Mouse (Mus musculus) cerebellum, adult 2 months (tissue): Measurements from ENCODE around the gene Calhm6. TPM values are rescaled to one million over a fixed set of nuclear protein-coding genes. Genes with fewer than 3 reads are reported as not detected.
A peak's percentile ranks its signal among the peaks of the same experiment; 100 is the strongest.

ENCODE experiments used
- DNase-seq, 2 experiments: peaks; one replicate each; pipeline ENCODE4 v3.0.0; 2021
- H3K27ac ChIP-seq: fragments of 200-500 bp; 2 replicates; pipeline ENCODE4 v1.5.1; 2012; ENCODE audit warnings: low read length, control low read depth, inconsistent platforms; ENCODE audit not compliant: insufficient read depth
- H3K27me3 ChIP-seq: fragments of 200-500 bp; 2 replicates; pipeline ENCODE4 v1.6.1; 2012; ENCODE audit warnings: inconsistent platforms, mild to moderate bottlenecking, low read length, moderate library complexity; ENCODE audit not compliant: control insufficient read depth, insufficient read depth
- H3K4me1 ChIP-seq: fragments of 200-500 bp; 2 replicates; pipeline ENCODE4 v1.6.1; 2011; ENCODE audit warnings: low read length; ENCODE audit not compliant: control insufficient read depth, insufficient read depth
- H3K4me3 ChIP-seq: fragments of 200-500 bp; replicated peaks from 2 replicates; pipeline ENCODE3; 2011; ENCODE audit warnings: mild to moderate bottlenecking, low read depth, low read length, control low read depth; ENCODE audit not compliant: insufficient read depth
- CTCF ChIP-seq: fragments of 200-500 bp; IDR thresholded peaks from 2 replicates; pipeline ENCODE4 v1.5.1; 2011; ENCODE audit warnings: low read depth, mild to moderate bottlenecking, control low read depth, low read length, moderate library complexity, borderline replicate concordance; ENCODE audit not compliant: insufficient read depth
- POLR2A ChIP-seq: fragments of 200-500 bp; IDR thresholded peaks from 2 replicates; pipeline ENCODE4 v1.6.1; 2011; ENCODE audit warnings: low read length, control low read depth, borderline replicate concordance; ENCODE audit not compliant: insufficient read depth
- WGBS: fragments of 180-500 bp; shearing (Covaris S2); methylation state at CpG from one replicate; pipeline ENCODE4 v1.1.7; 2018; 5-methylcytosine and 5-hydroxymethylcytosine counted together
- polyA plus RNA-seq: library from polyadenylated mRNA; depleted of rRNA; stranded (reverse); fragments of >200 nt; gene quantifications from 2 replicates; pipeline ENCODE4 v1.2.3, GENCODE M21; 2012; rRNA removed

Gene Calhm6
- 0.22 and 0.34 TPM in 2 replicates for polyA plus RNA-seq

DNA sequence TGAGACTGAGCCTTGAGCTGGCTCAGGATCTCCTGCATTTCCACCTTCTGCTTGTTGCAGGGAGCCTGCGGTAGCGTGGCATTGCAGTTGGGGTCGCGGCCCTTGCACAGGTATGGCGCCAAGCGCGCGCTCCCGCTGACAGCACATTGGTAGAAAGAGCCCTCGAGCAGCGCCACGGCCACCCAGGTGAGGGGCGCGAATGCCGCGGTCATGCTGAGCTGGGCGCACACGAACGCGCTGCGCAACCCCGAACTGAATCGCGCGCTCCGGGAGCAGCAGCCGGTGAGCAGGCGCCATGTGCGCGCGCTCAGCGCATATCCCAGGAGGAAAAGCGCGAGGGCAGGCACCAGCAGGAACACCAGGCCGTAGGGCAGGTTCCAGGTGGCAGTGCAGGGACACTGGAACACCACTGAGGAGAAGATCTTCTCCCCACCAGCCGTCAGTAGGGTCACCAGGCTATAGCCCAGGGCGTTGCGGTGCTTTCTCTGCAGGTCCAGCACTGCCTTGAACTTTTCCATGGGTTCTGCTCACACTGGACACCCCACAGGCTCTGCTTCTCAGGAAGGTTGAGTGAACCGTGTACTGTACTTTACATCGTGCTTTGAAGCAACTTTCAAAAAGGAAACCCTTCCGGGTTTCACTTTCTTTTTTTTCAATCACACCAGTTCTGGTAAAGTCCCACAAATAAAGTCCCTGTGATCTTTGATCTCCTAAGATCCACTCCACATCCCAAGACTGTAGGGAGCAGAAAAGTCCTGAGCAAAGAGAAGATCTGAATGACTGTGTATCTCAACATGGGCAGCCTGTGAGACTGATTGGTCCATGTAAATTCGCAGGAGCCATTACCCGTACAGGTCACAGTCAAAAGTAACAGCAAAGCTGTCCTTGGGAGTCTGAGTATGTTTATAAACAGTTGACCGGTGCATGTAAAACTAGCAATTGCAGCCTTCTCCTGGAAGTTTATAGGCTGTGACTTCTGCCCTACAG lies at the start of gene Calhm6:
Gene Calhm6 (minus strand): TSS at position 593 of the 987 bp plus-strand sequence.
- TF ChIP-seq CTCF (no peak), POLR2A (no peak)
- peak in 1 of 2 experiments; percentile 8 for DNase-seq
- Histone ChIP-seq H3K27ac (no peak within 1 kb of the TSS), H3K4me3 (peak within 1 kb of the TSS; percentile 5), H3K27me3 (no peaks in the 10 kb centered on the region), H3K4me1 (no peaks in the 10 kb centered on the region)
- WGBS: 13% methylated on average over 44 of the region's 44 CpGs

- DNase-seq: no peak
- H3K27me3 ChIP-seq: no peaks in the 10 kb centered on the region
- no peaks in the 10 kb centered on the region for H3K4me1 ChIP-seq
- TF ChIP-seq CTCF (no peak), POLR2A (no peak)
- H3K27ac ChIP-seq: no peak overlapping the region
- H3K4me3 ChIP-seq: no peak overlapping the region
- 74% methylated on average over 8 of the region's 8 CpGs for WGBS
Measured at GRCm38 (mm10) chr10:34175870-34176606, 48.3 kb upstream of the Calhm6 start.

GRCm38 (mm10) chr10:34172663-34173282 lies 45.0 kb upstream of the Calhm6 start:
- H3K27ac ChIP-seq: no peak overlapping the region
- H3K4me1 ChIP-seq: no peaks in the 10 kb centered on the region
- DNase-seq: no peak
- TF ChIP-seq POLR2A (no peak), CTCF (no peak)
- H3K27me3 ChIP-seq: no peaks in the 10 kb centered on the region
- WGBS: 87% methylated on average over 4 of the region's 4 CpGs
- no peak overlapping the region for H3K4me3 ChIP-seq

DNA sequence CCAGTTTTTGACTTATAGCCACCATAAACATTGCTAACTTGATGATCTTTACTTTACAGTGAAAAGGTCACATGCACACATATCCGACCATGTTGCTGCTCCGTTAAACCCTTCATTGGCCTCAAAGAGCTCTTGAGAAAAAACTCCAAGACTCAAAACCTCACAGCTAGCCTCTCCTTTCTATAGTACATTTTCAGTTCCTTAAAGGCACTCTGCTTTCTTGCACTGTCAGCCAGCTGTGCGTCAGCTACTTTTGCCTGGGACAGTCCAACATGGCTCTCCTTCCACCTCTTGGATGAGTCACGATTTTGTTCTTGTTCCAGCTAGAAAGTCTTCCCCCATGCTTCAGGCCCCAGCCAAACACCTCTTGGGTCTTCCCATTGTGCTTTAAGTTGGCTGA lies 43.9 kb upstream of the Calhm6 start:
- 90% methylated on average over 4 of the region's 4 CpGs for WGBS
- Histone ChIP-seq H3K4me1 (no peaks in the 10 kb centered on the region), H3K27me3 (no peaks in the 10 kb centered on the region), H3K4me3 (no peak overlapping the region), H3K27ac (no peak overlapping the region)
- DNase-seq: no peak
- TF ChIP-seq POLR2A (no peak), CTCF (no peak)

DNA sequence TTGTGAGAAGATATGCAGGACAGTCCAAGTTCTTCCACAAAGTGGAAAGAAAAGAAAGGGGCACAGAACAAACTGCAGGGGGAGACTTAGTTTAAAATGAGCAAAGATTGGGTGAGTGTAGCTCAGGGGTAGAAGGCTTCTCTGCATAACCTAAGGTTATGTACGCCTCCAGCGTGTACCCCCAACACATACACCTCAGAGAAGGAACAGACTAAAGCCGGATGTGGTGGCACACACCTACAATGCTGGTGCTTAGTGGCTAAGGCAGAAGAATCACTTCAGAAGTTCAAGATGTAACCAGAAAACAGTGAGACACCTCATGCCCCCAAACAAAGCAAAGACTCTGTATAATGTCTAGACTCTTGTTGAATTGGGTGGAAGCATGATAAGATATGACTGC lies 43.4 kb upstream of the Calhm6 start:
- DNase-seq: no peak
- no peak overlapping the region for H3K27ac ChIP-seq
- no peak for TF ChIP-seq POLR2A
- no peak for TF ChIP-seq CTCF
- 97% methylated on average over 3 of the region's 3 CpGs for WGBS
- H3K4me3 ChIP-seq: no peak overlapping the region
- H3K27me3 ChIP-seq: no peaks in the 10 kb centered on the region
- H3K4me1 ChIP-seq: no peaks in the 10 kb centered on the region

DNA sequence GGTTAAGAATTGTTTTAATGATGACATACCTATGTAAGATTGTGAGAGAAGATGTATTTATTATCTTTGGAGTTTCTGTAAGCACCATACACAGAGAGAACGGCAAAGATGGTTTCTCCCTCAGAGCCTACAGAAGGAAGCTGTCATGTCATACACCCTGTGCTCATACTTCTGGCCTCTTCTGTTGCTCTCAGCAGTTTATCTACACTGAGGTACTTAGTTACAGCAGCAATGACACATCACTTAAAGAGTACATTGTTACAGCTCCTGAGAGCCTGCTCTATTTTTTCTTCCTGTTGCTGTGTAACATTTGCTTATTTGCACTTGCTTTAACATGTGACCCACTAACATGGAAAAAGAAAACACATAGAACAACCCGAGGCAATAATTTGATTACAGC lies 39.2 kb upstream of the Calhm6 start:
- DNase-seq: no peak
- H3K4me3 ChIP-seq: no peak overlapping the region
- no peak overlapping the region for H3K27ac ChIP-seq
- WGBS: 86% methylated on average over 2 of the region's 2 CpGs
- no peak for TF ChIP-seq POLR2A
- no peak for TF ChIP-seq CTCF
- H3K27me3 ChIP-seq: no peaks in the 10 kb centered on the region
- H3K4me1 ChIP-seq: no peaks in the 10 kb centered on the region

DNA sequence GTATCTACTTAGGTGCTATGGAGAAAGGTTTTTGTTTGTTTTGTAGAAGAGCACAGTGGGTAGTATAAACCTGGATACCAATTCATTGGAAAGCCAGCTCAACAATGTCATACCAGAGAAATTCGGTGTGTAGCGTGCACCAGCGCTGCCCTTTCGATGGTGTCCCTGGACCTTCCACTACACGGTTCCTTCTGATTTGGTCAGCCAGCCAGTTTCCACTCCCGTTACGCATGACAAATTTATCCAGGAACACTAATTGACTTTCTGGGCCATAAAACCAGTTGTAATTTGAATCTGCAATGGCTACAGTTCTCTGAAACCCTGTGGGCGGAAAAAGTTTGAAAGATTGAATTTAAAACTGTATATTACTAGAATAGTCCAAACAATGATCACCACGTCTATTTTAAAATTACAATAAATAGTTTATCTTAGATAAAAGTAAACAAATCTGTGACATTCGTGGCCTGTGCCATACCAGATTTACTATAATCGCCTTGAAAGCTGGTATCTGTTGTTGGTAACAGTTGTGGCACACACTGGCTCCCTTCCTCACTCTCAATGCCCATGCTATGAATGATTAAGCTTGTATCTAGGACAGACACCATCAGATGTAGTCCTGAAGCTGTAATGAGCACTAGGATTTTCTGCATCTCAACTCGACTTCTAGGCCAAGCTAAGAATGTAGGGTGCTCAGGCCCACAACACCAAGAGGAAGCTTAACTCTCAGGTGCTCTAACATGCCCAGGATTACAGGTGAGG lies 28.2 kb upstream of the Calhm6 start:
- no peak for DNase-seq
- H3K4me1 ChIP-seq: no peaks in the 10 kb centered on the region
- H3K27ac ChIP-seq: no peak overlapping the region
- no peaks in the 10 kb centered on the region for H3K27me3 ChIP-seq
- H3K4me3 ChIP-seq: no peak overlapping the region
- TF ChIP-seq CTCF (no peak), POLR2A (no peak)
- 56% methylated on average over 12 of the region's 12 CpGs for WGBS
